Mouse (Mus musculus): ENCODE results near the gene Abcd2.

Abcd2 gene

DNA sequence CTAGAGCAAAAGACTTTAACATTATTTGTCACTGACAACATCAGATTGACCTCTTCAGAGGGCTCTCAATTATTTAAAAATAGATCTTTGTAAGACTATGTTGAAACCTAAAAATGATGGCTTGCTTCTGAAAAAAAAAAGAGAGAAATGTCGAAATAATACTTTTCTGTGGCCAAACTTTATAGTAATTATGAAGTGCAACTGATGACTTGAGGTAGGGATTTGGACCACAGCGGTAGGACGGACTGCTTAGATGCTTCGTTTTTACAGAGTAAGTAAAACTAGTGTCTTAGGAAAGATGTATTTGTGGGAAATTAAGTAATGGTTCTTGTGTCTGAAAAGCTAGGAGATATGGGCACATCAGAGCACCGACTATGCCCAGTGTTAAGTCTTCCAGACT lies 30.4 kb downstream of the Abcd2 start:
- DNase-seq (ENCODE audit: low spot score) = no peak

DNA sequence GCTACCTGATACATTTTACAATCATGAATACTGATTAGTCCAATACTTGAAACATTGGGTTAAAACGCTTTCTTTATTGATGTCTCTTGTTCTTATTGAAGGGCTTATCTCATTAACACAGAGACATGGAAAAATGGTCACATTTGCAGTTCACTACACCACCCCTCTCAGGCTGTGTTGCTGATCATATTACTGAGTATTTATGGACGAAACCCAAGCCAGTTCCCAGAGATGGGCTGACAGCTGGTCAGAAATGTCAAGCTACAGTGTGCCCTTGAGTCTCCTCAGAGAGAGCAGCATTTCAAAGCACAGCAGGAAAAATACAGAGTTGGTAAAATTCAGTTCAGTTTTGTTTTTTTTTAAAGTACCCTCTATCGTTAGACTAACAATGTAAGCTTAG lies 38.3 kb downstream of the Abcd2 start:
- peak; percentile 4 for DNase-seq (ENCODE audit: low spot score)

DNA sequence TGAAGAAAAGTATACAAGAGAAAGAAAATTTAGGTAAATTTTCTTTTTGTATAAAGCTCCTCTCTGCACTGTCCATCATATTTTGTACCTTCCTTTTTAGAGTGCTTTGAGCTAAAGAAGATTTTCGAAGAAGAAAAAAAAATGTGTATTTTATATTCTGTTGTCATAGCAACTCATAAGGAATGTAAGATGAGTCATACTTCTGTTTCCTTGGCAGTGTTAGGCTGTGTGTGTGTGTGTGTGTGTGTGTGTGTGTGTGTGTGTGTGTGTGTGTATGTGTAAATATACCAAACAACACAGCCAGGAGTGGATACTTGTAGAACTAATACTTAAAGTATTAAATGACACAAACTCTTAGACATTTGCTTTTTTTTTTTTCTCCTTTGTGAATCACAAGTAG lies 39.0 kb downstream of the Abcd2 start:
- DNase-seq (ENCODE audit: low spot score) = peak; percentile 65

DNA sequence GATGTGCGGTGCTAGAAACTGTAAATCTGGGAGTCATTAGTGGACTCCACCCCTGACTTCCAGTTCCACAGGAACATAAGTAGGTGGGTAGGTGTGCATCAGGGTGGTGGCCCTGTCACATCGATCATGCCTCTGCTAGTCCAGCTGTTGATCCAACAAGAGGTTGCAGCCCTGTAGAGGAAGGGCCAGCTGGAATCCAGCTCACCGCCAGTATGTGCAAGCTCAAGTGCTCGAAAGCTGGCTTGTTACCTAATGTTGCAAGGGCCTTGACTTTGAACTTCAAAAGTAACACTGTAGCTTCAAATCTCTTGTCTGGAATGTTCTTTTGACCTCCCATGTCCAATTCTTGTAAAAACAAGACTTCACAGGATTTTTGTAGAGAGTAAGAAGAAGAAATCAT lies 67.0 kb downstream of the Abcd2 start:
- peak; percentile 3 for DNase-seq (ENCODE audit: low spot score)

DNA sequence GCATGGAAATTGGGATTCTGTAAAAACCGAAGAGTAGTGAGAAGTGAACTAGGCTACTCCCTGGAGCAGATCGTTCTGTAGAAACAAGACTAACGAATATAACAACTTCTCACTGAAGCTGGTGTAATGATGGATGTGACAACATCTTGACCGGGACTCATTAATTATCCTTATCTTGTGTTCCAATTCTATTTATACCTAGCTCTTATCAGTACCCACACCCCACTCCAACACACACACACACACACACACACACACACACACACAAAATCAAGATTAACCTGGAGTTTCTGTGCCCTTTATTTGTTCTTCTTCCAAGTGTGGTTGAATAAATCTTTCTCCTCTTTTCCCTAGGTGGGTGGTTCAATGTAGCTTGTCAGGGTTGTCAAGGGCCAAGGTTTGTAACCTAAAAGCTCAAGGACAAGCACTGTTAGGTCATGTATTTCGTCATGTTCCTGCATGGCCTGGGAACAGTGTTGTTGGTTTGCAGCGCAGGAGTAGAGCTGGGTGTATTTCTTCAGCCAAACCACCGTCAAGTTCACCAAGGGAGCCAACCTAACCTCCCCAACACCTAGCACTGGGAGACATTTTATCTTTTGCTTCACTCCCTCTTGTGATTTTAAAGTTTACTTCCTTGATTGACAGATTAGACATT lies 78.9 kb downstream of the Abcd2 start:
- DNase-seq (ENCODE audit: low spot score) = peak; percentile 1

DNA sequence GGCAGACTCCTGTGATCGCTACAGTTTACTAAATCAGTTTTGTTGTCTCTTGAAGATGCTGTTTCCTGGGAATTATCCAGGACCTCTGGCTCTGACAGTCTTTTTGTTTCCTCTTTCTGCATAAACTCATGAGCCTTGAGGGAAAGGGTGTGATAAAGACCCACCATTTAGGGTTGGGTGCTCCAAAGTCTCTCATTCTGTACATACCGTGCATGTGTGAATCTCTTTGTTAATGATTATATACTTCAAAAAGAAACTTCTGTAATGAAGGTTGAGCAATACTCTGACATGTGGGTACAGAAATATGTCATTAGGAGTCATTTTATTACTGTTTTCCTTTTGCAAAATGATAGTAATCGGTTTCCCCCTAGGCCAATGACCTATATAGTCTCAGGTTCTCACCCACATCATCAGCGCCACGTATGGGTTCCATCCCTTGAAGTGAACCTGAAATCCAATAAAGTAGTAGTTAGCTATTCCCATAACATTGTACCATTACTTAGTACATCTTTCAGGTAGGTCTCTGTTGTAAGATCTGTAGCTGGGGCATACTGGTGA lies 83.4 kb downstream of the Abcd2 start:
- DNase-seq (ENCODE audit: low spot score) = no peak

DNA sequence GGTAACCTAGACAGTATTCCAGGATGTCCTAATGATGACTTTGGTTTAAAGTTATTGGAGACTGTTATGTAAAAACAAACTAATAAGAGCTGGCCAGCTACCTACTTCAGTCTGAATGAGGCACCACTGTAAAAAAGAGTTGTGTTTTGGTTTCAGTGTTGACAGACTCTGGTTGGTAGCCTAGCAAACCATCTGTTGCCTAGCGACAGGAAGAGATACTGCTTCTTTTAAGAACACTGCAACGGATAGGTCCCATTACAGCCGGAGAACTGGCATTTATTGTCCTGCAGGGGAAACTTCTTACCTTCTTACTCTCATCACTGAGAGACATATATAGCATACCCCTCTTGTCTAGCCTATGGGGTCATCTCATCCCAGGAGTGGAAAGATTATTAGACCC lies 86.7 kb downstream of the Abcd2 start:
- DNase-seq (ENCODE audit: low spot score) = no peak

DNA sequence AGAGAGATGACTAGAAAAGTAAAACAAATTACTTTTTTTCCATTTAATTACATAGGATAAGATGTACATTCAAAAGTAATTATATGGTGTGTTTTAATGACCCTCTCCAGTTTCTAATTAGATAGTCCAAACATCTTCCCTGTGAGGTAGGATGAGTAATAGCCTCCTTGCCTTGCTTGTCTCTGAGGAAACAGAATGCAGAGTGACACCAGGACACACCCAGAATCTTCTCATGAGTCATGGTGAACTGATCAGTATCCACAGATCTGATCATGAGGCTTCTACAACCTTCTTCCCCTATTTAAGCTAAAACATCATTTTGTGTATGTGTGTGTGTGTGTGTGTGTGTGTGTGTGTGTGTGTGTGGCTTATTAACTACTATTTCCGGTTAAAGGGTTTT lies 87.3 kb downstream of the Abcd2 start:
- no peak for DNase-seq (ENCODE audit: low spot score)

DNA sequence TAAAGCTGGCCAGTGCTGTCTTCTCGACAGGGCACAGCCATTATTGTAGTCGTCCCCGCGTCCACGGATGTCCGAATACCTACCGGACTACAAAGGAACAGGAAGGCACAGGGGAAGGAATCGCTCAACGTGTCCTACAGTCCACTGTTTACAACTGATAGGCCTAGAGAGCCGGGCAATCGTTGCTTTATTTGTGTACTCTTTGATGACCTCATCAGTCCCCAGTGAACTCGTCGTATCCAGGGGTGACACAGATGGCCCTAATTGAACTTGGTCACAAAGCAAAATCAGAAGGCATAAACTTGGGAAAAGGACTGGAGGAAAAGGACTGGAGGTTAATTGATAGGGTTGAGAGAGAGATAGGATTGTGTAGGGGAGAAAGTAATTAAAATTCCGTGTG lies 87.8 kb downstream of the Abcd2 start:
- DNase-seq (ENCODE audit: low spot score) = no peak

DNA sequence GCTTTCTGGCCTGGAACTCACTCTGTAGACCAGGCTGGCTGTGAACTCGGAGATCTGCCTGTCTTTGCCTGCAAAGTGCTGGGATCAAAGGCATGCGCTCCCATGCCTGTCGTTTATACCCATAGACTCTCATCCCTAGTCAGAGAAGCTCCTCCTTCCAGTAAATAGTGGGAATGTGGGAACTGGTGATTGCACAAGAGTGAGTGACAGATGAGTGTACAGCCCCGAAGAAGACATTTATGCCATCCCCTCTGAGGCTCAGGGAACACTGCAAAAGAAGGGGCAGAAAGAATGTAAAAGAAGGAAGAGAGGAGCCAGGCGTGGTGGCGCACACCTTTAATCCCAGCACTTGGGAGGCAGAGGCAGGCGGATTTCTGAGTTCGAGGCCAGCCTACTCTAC lies 88.3 kb downstream of the Abcd2 start:
- DNase-seq (ENCODE audit: low spot score) = no peak

DNA sequence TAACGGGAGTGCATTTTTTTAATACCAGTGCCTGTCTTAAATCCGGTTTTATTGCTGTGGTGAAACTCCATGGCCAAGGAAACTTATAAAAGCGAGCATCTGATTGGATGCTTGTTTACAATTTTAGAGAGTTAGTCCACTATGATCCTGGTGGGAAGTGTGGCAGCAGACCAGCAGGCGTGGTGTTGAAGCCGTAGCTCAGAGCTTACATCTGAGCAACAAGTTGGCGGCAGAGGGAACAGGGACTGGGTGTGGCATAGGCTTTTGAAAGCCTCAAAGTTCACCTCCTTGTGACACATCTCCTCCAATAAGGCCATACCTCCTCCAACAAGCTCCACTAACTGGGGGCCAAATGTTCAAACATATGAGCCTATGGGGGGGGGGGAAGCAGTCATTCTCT lies 95.0 kb downstream of the Abcd2 start:
- no peak for DNase-seq (ENCODE audit: low spot score)
